Mouse (Mus musculus) splenic B cell, adult 2 months (primary cell): ENCODE measurements around the gene Gfer.

ENCODE experiments used
- DNase-seq: peaks from one replicate; pipeline ENCODE4 v3.0.0-alpha.2; 2011; ENCODE audit warnings: low read depth, low spot score
- H3K27me3 ChIP-seq: 2 replicates; pipeline ENCODE4 v1.6.1; 2012; ENCODE audit warnings: mild to moderate bottlenecking, low read length, moderate library complexity, mixed read lengths; ENCODE audit not compliant: control insufficient read depth, poor library complexity, insufficient read depth, severe bottlenecking
- H3K36me3 ChIP-seq: 2 replicates; pipeline ENCODE4 v1.6.1; 2012; ENCODE audit warnings: mild to moderate bottlenecking, low read length, moderate library complexity, mixed read lengths; ENCODE audit not compliant: control insufficient read depth, poor library complexity, insufficient read depth, severe bottlenecking

Gene Gfer

GRCm38 (mm10) chr17:24653967-24654710, 41.8 kb downstream of the Gfer start:
- Histone ChIP-seq H3K36me3 (no peaks in the 10 kb centered on the region), H3K27me3 (no peaks in the 10 kb centered on the region)
- DNase-seq = peak; percentile 87

- H3K36me3 ChIP-seq = no peaks in the 10 kb centered on the region
- H3K27me3 ChIP-seq = no peaks in the 10 kb centered on the region
- DNase-seq = no peak
Observed at GRCm38 (mm10) chr17:24651835-24652234, 44.1 kb downstream of the Gfer start.

GRCm38 (mm10) chr17:24650766-24651165, 45.2 kb downstream of the Gfer start:
- no peak for DNase-seq
- Histone ChIP-seq H3K36me3 (no peaks in the 10 kb centered on the region), H3K27me3 (no peaks in the 10 kb centered on the region)

DNA sequence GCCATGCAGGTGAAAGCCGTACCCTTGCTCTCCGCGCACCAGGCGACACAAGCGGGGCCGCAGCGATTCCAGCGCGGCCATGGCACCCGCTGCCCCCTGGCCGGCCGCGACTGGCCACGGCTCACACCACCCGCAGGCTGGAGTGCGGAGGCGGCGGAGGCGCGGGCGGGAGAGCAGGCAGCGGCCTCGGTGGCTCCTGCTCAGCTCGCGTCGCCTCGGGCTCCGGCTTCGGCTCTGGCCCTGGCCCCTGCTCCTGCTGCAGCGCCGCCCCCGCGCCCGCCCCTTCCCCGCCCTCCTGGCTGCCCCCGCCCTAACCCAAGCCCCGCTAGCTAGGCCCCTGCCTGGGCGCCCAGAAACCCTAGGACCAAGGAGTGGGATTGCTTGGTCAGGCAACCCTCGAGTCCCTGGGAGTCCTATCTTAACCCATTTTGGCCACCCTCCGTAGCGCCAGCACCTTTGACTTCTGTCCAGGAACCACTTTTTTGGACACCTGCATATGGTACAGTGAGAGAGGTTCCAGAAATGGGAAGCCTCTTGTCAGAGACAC, 45.8 kb downstream of the Gfer start, which contains the start of gene Slc9a3r2:
Gene Slc9a3r2 (minus strand): TSS at position 258 of the 547 bp plus-strand sequence.
- no peaks in the 10 kb centered on the region for H3K36me3 ChIP-seq
- no peaks in the 10 kb centered on the region for H3K27me3 ChIP-seq
- DNase-seq = no peak

GRCm38 (mm10) chr17:24649581-24650069, 46.3 kb downstream of the Gfer start:
- no peak for DNase-seq
- no peaks in the 10 kb centered on the region for H3K27me3 ChIP-seq
- H3K36me3 ChIP-seq = no peaks in the 10 kb centered on the region

DNA sequence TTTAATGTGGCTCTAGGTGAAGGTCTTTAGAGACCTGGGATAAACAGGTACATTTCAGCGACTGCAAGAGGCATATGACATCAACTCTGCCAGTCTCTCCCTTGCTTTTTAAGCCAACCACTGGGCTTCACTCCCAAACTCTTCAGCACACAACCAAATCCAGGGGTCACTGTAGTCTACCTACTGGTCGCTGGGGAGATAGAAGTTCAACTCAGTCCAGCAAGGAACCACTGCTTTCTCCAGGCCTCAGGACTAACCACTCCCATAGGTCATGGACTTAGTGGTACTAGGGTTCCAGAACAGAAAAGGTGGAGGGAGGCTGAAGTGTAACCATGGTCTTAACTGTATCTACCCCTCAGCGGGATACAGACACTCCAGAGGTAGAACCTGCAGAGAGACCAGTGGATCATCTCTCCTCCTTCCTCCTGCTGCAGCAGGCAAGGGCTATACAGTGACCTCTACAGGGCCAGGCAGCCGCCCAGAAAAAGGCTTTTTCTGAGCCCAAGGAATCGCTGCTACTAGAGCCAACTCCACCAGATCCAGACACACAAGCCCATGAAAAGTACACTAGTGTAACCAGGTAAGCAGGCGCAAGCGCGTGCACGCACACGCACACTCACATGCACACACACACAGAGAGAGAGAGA, 47.1 kb downstream of the Gfer start:
- DNase-seq = no peak
- Histone ChIP-seq H3K36me3 (no peaks in the 10 kb centered on the region), H3K27me3 (no peaks in the 10 kb centered on the region)

- H3K36me3 ChIP-seq = no peaks in the 10 kb centered on the region
- no peaks in the 10 kb centered on the region for H3K27me3 ChIP-seq
- DNase-seq = no peak
Observed at GRCm38 (mm10) chr17:24647493-24647892, 48.5 kb downstream of the Gfer start.

DNA sequence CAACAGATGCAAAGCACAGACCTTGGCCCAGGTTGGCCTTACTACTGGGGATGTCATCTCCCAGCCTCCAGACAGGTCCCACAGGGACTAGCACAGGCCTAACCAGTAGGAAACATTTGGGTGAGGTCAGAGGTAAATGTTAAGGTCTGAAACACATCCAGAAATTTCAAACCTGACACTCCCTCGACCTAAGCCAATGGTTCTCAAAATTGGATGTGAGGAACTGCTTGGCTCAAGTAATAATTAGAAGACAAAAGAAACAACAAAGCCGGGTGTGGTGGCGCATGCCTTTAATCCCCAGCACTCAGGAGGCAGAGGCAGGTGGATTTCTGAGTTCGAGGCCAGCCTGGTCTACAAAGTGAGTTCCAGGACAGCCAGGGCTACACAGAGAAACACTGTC, 49.6 kb downstream of the Gfer start:
- Histone ChIP-seq H3K27me3 (no peaks in the 10 kb centered on the region), H3K36me3 (no peaks in the 10 kb centered on the region)
- DNase-seq = no peak

GRCm38 (mm10) chr17:24645916-24646315, 50.0 kb downstream of the Gfer start:
- Histone ChIP-seq H3K36me3 (no peaks in the 10 kb centered on the region), H3K27me3 (no peaks in the 10 kb centered on the region)
- DNase-seq = no peak

DNA sequence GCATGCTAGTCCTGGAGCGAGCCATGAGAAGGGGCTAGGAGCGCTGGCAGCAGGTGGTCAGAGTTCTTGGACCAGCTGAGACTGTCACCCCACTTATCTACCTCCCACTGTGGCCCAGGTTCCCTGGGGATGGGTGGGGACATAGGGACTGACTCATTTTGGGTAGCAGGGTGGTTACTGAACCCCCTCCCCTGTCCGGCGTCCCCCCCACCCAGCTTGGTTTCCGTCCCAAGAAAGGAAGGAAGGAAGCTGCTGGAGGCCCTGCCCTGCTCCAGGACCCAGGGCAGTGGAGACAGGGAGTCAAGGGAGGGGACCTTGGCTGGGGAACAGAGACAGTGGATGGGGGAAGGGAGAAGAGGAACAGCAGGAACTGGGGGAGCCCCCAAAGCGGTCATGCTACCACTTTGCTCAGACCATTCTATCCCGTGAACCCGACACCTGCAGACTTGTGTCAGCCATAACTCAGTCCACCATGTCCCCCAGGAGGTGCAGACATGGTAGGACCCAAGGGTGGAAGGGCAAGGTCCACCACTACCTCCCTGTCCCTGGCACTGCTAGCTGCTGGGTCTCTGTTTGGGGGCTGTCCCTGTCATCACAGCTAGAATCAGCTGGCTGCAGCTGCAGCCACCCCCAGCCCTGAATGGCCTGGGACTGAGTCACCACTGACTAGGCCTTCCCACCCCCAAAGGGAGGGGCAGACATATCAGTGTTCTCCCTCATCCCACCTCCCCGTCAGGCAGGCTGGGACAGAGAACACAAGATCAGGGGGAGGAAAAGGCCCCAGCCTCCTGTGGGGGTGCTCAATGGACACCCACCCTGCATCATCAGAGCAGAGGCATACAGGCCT, 50.9 kb downstream of the Gfer start:
- Histone ChIP-seq H3K27me3 (no peaks in the 10 kb centered on the region), H3K36me3 (no peaks in the 10 kb centered on the region)
- no peak for DNase-seq

DNA sequence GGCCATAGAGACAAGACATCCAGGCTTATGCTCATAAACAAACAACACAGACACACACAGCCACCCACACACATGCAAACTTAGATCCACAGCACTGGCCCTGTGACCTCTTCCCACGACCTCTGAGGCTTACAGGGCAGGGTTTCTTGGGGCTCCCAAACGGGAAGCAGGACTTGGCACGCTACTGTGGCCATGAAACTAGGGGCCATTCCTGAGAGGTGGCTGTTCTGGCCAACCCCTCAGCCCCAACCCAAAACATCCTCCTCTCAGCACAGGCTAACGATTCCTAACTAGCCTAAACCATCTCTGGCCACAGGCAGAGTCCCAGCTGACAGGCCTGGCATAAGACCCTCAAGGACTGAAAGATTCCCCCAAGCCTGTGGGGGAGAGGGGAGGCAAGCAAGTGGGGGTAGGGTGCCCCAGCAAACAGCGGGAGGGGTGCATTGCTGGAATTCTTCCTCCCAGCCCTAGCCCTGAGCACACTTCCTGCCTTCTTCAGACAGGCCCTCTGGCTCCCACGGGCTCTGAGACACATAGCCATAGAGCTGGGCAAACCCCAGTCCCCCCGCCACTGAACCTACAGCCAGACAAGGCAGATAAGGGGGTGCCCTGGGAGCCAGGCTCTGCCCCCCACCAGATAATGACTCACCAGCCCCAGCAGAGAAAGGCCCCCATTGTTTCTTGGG, 51.8 kb downstream of the Gfer start:
- Histone ChIP-seq H3K27me3 (no peaks in the 10 kb centered on the region), H3K36me3 (no peaks in the 10 kb centered on the region)
- no peak for DNase-seq
